Mouse (Mus musculus) heart, adult 2 months (tissue): ENCODE measurements around the gene Maml2.

Source experiments
- CTCF ChIP-seq: fragments of 200-600 bp; IDR thresholded peaks from 2 replicates; pipeline ENCODE4 v1.8.1; 2022; ENCODE audit warnings: antibody characterized with exemption, mild to moderate bottlenecking, moderate library complexity
- EP300 ChIP-seq: fragments of 200-500 bp; IDR thresholded peaks from 2 replicates; pipeline ENCODE4 v1.6.1; 2011; ENCODE audit warnings: low read depth, low read length, control low read depth; ENCODE audit not compliant: insufficient read depth
- POLR2A ChIP-seq: fragments of 200-500 bp; IDR thresholded peaks from 2 replicates; pipeline ENCODE4 v1.6.1; 2011; ENCODE audit warnings: mild to moderate bottlenecking, low read depth, low read length, control low read depth; ENCODE audit not compliant: insufficient read depth

- TF ChIP-seq CTCF (no peak), EP300 (no peak), POLR2A (no peak)
Measured at GRCm38 (mm10) chr9:13616383-13617009, 318.7 kb downstream of the Maml2 start.
